Mouse (Mus musculus): ENCODE data around the gene Scrg1. TPM values are rescaled to one million over a fixed set of nuclear protein-coding genes. Genes with fewer than 3 reads are reported as not detected.
A peak's percentile ranks its signal among the peaks of the same experiment; 100 is the strongest.
"Not testable (repeated sequence)": the region's sequence is repeated elsewhere in the genome, so short reads cannot be mapped to it uniquely, and the experiment has no call there.

Gene Scrg1
- polyA plus RNA-seq, 1 experiment, result 79.5 TPM

GRCm38 (mm10) chr8:57498494-57498846 is 42.7 kb downstream of the Scrg1 start:
- TF ChIP-seq POLR2A (IDR thresholded peaks at IDR 0.05; ENCODE audit: borderline replicate concordance, insufficient read depth, low read length) (no peak), CTCF (IDR thresholded peaks at IDR 0.05; ENCODE audit: borderline replicate concordance, insufficient read depth, low read depth, low read length) (no peak)
- H3K4me3 ChIP-seq (replicated peaks; ENCODE audit: insufficient read depth, low read depth, low read length), result peak overlapping the region; percentile 67
- no peaks in the 10 kb centered on the region for H3K27me3 ChIP-seq (ENCODE audit: control insufficient read depth, insufficient read depth, low read length)
- 0 out of 2 replicates have a peak overlapping the region, but pooled peaks have one; percentile 37 for H3K27ac ChIP-seq (ENCODE audit: insufficient read depth, low read length)
- WGBS, result 13% methylated on average over 8 of the region's 8 CpGs
- no peaks in the 10 kb centered on the region for H3K4me1 ChIP-seq (ENCODE audit: control insufficient read depth, insufficient read depth, low read length)
- DNase-seq, result no peak

GRCm38 (mm10) chr8:57498847-57499511 is 43.3 kb downstream of the Scrg1 start:
- Histone ChIP-seq H3K27me3 (ENCODE audit: control insufficient read depth, insufficient read depth, low read length) (no peaks in the 10 kb centered on the region), H3K27ac (ENCODE audit: insufficient read depth, low read length) (peak overlapping the region; percentile 75), H3K4me3 (replicated peaks; ENCODE audit: insufficient read depth, low read depth, low read length) (peak overlapping the region; percentile 67), H3K4me1 (ENCODE audit: control insufficient read depth, insufficient read depth, low read length) (no peaks in the 10 kb centered on the region)
- TF ChIP-seq CTCF (IDR thresholded peaks at IDR 0.05; ENCODE audit: borderline replicate concordance, insufficient read depth, low read depth, low read length) (0 out of 2 replicates have a peak, but pooled peaks have one; percentile 1), POLR2A (IDR thresholded peaks at IDR 0.05; ENCODE audit: borderline replicate concordance, insufficient read depth, low read length) (no peak)
- 5% methylated on average over 17 of the region's 17 CpGs for WGBS
- peak; percentile 82 to 83 for DNase-seq

GRCm38 (mm10) chr8:57503641-57504040 is 47.9 kb downstream of the Scrg1 start:
- Histone ChIP-seq H3K27ac (ENCODE audit: insufficient read depth, low read length) (no peak overlapping the region), H3K4me3 (replicated peaks; ENCODE audit: insufficient read depth, low read depth, low read length) (no peak overlapping the region), H3K27me3 (ENCODE audit: control insufficient read depth, insufficient read depth, low read length) (no peaks in the 10 kb centered on the region), H3K4me1 (ENCODE audit: control insufficient read depth, insufficient read depth, low read length) (no peaks in the 10 kb centered on the region)
- peak; percentile 44 to 72 for DNase-seq
- TF ChIP-seq POLR2A (IDR thresholded peaks at IDR 0.05; ENCODE audit: borderline replicate concordance, insufficient read depth, low read length) (no peak), CTCF (IDR thresholded peaks at IDR 0.05; ENCODE audit: borderline replicate concordance, insufficient read depth, low read depth, low read length) (peak; percentile 80)
- 48% methylated on average over 5 of the region's 5 CpGs for WGBS

GRCm38 (mm10) chr8:57505500-57505899 is 49.8 kb downstream of the Scrg1 start:
- WGBS, result 88% methylated on average over 1 of the region's 1 CpGs
- not testable (repeated sequence) for H3K4me1 ChIP-seq (ENCODE audit: control insufficient read depth, insufficient read depth, low read length); DNase-seq; H3K4me3 ChIP-seq (replicated peaks; ENCODE audit: insufficient read depth, low read depth, low read length); H3K27ac ChIP-seq (ENCODE audit: insufficient read depth, low read length); H3K27me3 ChIP-seq (ENCODE audit: control insufficient read depth, insufficient read depth, low read length)

- DNase-seq, result no peak
- Histone ChIP-seq H3K4me1 (ENCODE audit: control insufficient read depth, insufficient read depth, low read length) (no peaks in the 10 kb centered on the region), H3K27ac (ENCODE audit: insufficient read depth, low read length) (no peak overlapping the region), H3K27me3 (ENCODE audit: control insufficient read depth, insufficient read depth, low read length) (no peaks in the 10 kb centered on the region), H3K4me3 (replicated peaks; ENCODE audit: insufficient read depth, low read depth, low read length) (no peak overlapping the region)
- no peak for TF ChIP-seq POLR2A (IDR thresholded peaks at IDR 0.05; ENCODE audit: borderline replicate concordance, insufficient read depth, low read length)
- TF ChIP-seq CTCF (IDR thresholded peaks at IDR 0.05; ENCODE audit: borderline replicate concordance, insufficient read depth, low read depth, low read length), result no peak
- 91% methylated on average over 4 of the region's 4 CpGs for WGBS
Measured at GRCm38 (mm10) chr8:57507556-57508063, 51.9 kb downstream of the Scrg1 start.

GRCm38 (mm10) chr8:57508657-57509056 is 52.9 kb downstream of the Scrg1 start:
- DNase-seq, result no peak
- 91% methylated on average over 4 of the region's 4 CpGs for WGBS
- TF ChIP-seq POLR2A (IDR thresholded peaks at IDR 0.05; ENCODE audit: borderline replicate concordance, insufficient read depth, low read length), result no peak
- no peak for TF ChIP-seq CTCF (IDR thresholded peaks at IDR 0.05; ENCODE audit: borderline replicate concordance, insufficient read depth, low read depth, low read length)
- Histone ChIP-seq H3K4me1 (ENCODE audit: control insufficient read depth, insufficient read depth, low read length) (no peaks in the 10 kb centered on the region), H3K27ac (ENCODE audit: insufficient read depth, low read length) (no peak overlapping the region), H3K4me3 (replicated peaks; ENCODE audit: insufficient read depth, low read depth, low read length) (no peak overlapping the region), H3K27me3 (ENCODE audit: control insufficient read depth, insufficient read depth, low read length) (no peaks in the 10 kb centered on the region)

GRCm38 (mm10) chr8:57510791-57511315 is 55.1 kb downstream of the Scrg1 start:
- H3K27ac ChIP-seq (ENCODE audit: insufficient read depth, low read length), result no peak overlapping the region
- H3K4me1 ChIP-seq (ENCODE audit: control insufficient read depth, insufficient read depth, low read length), result no peaks in the 10 kb centered on the region
- no peaks in the 10 kb centered on the region for H3K27me3 ChIP-seq (ENCODE audit: control insufficient read depth, insufficient read depth, low read length)
- TF ChIP-seq POLR2A (IDR thresholded peaks at IDR 0.05; ENCODE audit: borderline replicate concordance, insufficient read depth, low read length), result no peak
- TF ChIP-seq CTCF (IDR thresholded peaks at IDR 0.05; ENCODE audit: borderline replicate concordance, insufficient read depth, low read depth, low read length), result no peak
- WGBS, result 2% methylated on average over 31 of the region's 31 CpGs
- H3K4me3 ChIP-seq (replicated peaks; ENCODE audit: insufficient read depth, low read depth, low read length), result peak overlapping the region; percentile 97
- peak in 1 of 2 experiments; percentile 45 for DNase-seq
